1 mouse cellular context compared by ENCODE assay signal in the genomic region with DNA sequence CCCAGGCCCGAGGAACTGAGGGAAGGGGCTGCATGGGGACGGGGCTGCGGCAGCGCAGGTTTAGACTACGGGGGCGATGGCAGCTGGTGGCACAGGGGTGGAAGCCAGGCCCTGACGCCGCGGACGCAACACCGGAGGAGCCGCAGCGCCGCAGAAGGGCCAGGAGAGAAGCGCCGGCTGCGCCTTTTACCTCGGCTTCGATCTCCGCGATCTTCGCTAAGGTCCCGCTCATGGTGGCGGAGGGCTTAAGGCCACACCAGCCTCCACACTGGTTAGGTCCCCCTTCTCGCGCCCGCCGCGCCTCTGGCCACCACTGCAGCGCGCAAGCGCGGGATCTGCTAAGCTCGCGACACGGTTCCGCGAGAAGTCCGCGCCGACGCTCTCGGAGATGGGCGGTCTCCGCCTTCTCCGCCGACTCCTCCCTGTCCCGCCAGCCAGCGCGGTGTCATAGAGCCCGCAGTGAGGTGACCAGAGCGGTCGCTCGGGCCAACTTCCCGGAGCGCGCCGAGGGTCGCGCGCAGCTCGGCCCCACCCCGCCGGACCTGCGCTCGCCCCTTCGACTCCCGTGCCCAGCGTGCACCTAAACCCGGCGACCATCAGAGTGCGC.
TF ChIP-seq lines count a peak whose summit lies in the region.

Gene Drg1, minus strand, starts transcription at position 337 of the 607 bp plus-strand sequence.

TF ChIP-seq in CH12.LX, 34 proteins besides CTCF, POLR2A, EP300 and RAD21 (continued from another document):
- TF ChIP-seq MEF2A (IDR thresholded peaks at IDR 0.05; ENCODE audit: borderline replicate concordance, low read depth, low read length): peak; percentile 67
- peak; percentile 88 for TF ChIP-seq KAT2A (IDR thresholded peaks at IDR 0.05; ENCODE audit: insufficient replicate concordance, low read length)
- no peak for TF ChIP-seq JUN (IDR thresholded peaks at IDR 0.05; ENCODE audit: insufficient read depth, low read depth, low read length)
- no peak; the same call in 1 of the 2 replicates for TF ChIP-seq SMC3 (IDR thresholded peaks at IDR 0.05; ENCODE audit: low read depth, low read length)
- no peak for TF ChIP-seq MAFK (IDR thresholded peaks at IDR 0.05; ENCODE audit: insufficient replicate concordance, low read length)
- peak; percentile 79; the same call in 1 of the 2 replicates for TF ChIP-seq RCOR1 (conservative IDR thresholded peaks at IDR 0.05; ENCODE audit: low read depth, low read length)
- no peak; the same call in 1 of the 2 replicates for TF ChIP-seq MYC (IDR thresholded peaks at IDR 0.05; ENCODE audit: low read depth, low read length)
- TF ChIP-seq ZC3H11A (IDR thresholded peaks at IDR 0.05; ENCODE audit: low read depth, low read length): no peak
- TF ChIP-seq NELFE (IDR thresholded peaks at IDR 0.05; ENCODE audit: low read depth, low read length): peak; percentile 99
- TF ChIP-seq TBP (conservative IDR thresholded peaks at IDR 0.05; ENCODE audit: low read depth, low read length): peak; percentile 85
- TF ChIP-seq JUND (conservative IDR thresholded peaks at IDR 0.05; ENCODE audit: low read depth, low read length): no peak
- peak; percentile 82 for TF ChIP-seq MAX (IDR thresholded peaks at IDR 0.05; ENCODE audit: low read length)
- TF ChIP-seq ZKSCAN1 (IDR thresholded peaks at IDR 0.05; ENCODE audit: borderline replicate concordance, low read depth, low read length): no peak
- TF ChIP-seq UBTF (IDR thresholded peaks at IDR 0.05; ENCODE audit: low read depth, low read length): peak; percentile 61; the same call in 1 of the 2 replicates
- peak; percentile 81; the same call in 1 of the 2 replicates for TF ChIP-seq CHD1 (IDR thresholded peaks at IDR 0.05; ENCODE audit: low read depth, low read length)
- no peak for TF ChIP-seq USF2 (conservative IDR thresholded peaks at IDR 0.05; ENCODE audit: low read depth, low read length)
- peak; percentile 90 for TF ChIP-seq ELF1 (IDR thresholded peaks at IDR 0.05; ENCODE audit: low read depth, low read length)
- peak; percentile 97 for TF ChIP-seq NRF1 (IDR thresholded peaks at IDR 0.05; ENCODE audit: low read depth, low read length)
TF ChIP-seq in CH12.LX: peak in this region for 22.
